Mouse (Mus musculus) liver, embryonic 14.5 days (tissue): ENCODE results near the gene Ccdc124.

ENCODE experiments used
- CTCF ChIP-seq: IDR thresholded peaks from 2 replicates; pipeline ENCODE4 v1.5.1; 2016; ENCODE audit warnings: antibody characterized with exemption, low read depth, control low read depth
- EP300 ChIP-seq: IDR thresholded peaks from 2 replicates; pipeline ENCODE4 v1.6.1; 2016; ENCODE audit warnings: antibody characterized with exemption, low read depth

GRCm38 (mm10) chr8:70904532-70904931, 30.8 kb upstream of the Ccdc124 start:
- TF ChIP-seq CTCF (no peak), EP300 (no peak)
